Mouse (Mus musculus): ENCODE measurements around the gene Gm20075. TPM values are rescaled to one million over a fixed set of nuclear protein-coding genes. Genes with fewer than 3 reads are reported as not detected.

Gm20075 gene
- polyA plus RNA-seq, 1 experiment, result 50.3 TPM

GRCm38 (mm10) chr13:96030368-96031223 is 50.6 kb downstream of the Gm20075 start:
- Histone ChIP-seq H3K4me3 (ENCODE audit: insufficient read depth, low read depth, low read length) (no peak overlapping the region), H3K4me1 (ENCODE audit: control insufficient read depth, insufficient read depth, insufficient read length, low read length) (no peaks in the 10 kb centered on the region), H3K27ac (replicated peaks; ENCODE audit: low read depth, low read length) (no peak overlapping the region)

Other genes with a start within 250 kb of the Gm20075 start
- gene Iqgap2, start 189.5 kb downstream of the Gm20075 start, polyA plus RNA-seq (2012; ENCODE audit: insufficient read depth, insufficient read length, missing spikeins), result 1.1 and 2.7 TPM in 2 replicates
- gene Gm17190, start 678 bp upstream of the Gm20075 start, polyA plus RNA-seq (2012; ENCODE audit: insufficient read depth, insufficient read length, missing spikeins), result not detected in 2 replicates
- 0.32 TPM in 1 of 2 replicates, not detected in the other for gene Sv2c, start 51.2 kb upstream of the Gm20075 start, polyA plus RNA-seq (2012; ENCODE audit: insufficient read depth, insufficient read length, missing spikeins)